Mouse (Mus musculus) A20 (cell line): ENCODE measurements around the gene Nr4a1.
A peak's percentile ranks its signal among the peaks of the same experiment; 100 is the strongest.

ENCODE experiments used
- DNase-seq: peaks from one replicate; pipeline ENCODE4 v3.0.0-alpha.2; 2011; ENCODE audit warnings: low read depth, low spot score

The Nr4a1 gene

GRCm38 (mm10) chr15:101315832-101316231 lies 61.8 kb downstream of the Nr4a1 start:
- DNase-seq, result peak; percentile 84

GRCm38 (mm10) chr15:101316279-101316912 lies 62.3 kb downstream of the Nr4a1 start:
- DNase-seq, result no peak

GRCm38 (mm10) chr15:101316913-101317813 lies 63.1 kb downstream of the Nr4a1 start:
- DNase-seq, result no peak

GRCm38 (mm10) chr15:101317814-101318500 lies 63.9 kb downstream of the Nr4a1 start:
- DNase-seq, result peak; percentile 40

GRCm38 (mm10) chr15:101318889-101319765 lies 65.1 kb downstream of the Nr4a1 start:
- DNase-seq, result peak; percentile 52

GRCm38 (mm10) chr15:101320010-101320617 lies 66.0 kb downstream of the Nr4a1 start:
- no peak for DNase-seq

- no peak for DNase-seq
These were observed 66.6 kb downstream of the Nr4a1 start for GRCm38 (mm10) chr15:101320618-101321041.

GRCm38 (mm10) chr15:101321126-101321525 lies 67.1 kb downstream of the Nr4a1 start:
- DNase-seq, result no peak

- no peak for DNase-seq
These were observed 68.0 kb downstream of the Nr4a1 start for GRCm38 (mm10) chr15:101322106-101322505.

- DNase-seq, result no peak
These were observed 68.6 kb downstream of the Nr4a1 start for GRCm38 (mm10) chr15:101322640-101323039.

GRCm38 (mm10) chr15:101323511-101323910 lies 69.4 kb downstream of the Nr4a1 start:
- DNase-seq, result peak; percentile 18
